Mouse (Mus musculus) ES-E14 (cell line): ENCODE measurements around the gene Arap1. TPM values are rescaled to one million over a fixed set of nuclear protein-coding genes. Genes with fewer than 3 reads are reported as not detected.

Experiments used
- DNase-seq: peaks from one replicate; pipeline ENCODE4 v3.0.0-alpha.2; 2013; ENCODE audit warnings: low read depth, low spot score
- H3K27ac ChIP-seq: 2 replicates; pipeline ENCODE4 v1.5.1; 2012; ENCODE audit warnings: low read depth, mild to moderate bottlenecking, low read length, moderate library complexity, mixed read lengths; ENCODE audit not compliant: poor library complexity, insufficient read depth, severe bottlenecking
- H3K36me3 ChIP-seq: 2 replicates; pipeline ENCODE4 v1.6.1; 2012; ENCODE audit warnings: mild to moderate bottlenecking, low read length, moderate library complexity, mixed read lengths; ENCODE audit not compliant: control insufficient read depth, poor library complexity, insufficient read depth, severe bottlenecking
- H3K4me1 ChIP-seq, 2 experiments: fragments of 150-350 bp in 1 of 2; sonication (generic) in 1 of 2; 2 replicates each; pipeline ENCODE4 v1.6.1; 2012; ENCODE audit warnings: low read length in 2 of 2, mild to moderate bottlenecking in 1 of 2, mixed read lengths in 1 of 2; ENCODE audit not compliant: control insufficient read depth in 2 of 2, insufficient read depth in 2 of 2, poor library complexity in 1 of 2
- H3K4me3 ChIP-seq, 2 experiments: fragments of 150-350 bp in 1 of 2; sonication (generic) in 1 of 2; 2 replicates each; pipeline ENCODE4 v1.5.1; 2012; ENCODE audit warnings: low read length in 2 of 2, low read depth in 1 of 2, mild to moderate bottlenecking in 1 of 2, mixed read lengths in 1 of 2; ENCODE audit not compliant: insufficient read depth in 1 of 2, poor library complexity in 1 of 2, severe bottlenecking in 1 of 2
- H3K9ac ChIP-seq: 2 replicates; pipeline ENCODE4 v1.6.1; 2012; ENCODE audit warnings: low read depth, mild to moderate bottlenecking, low read length, mixed read lengths; ENCODE audit not compliant: poor library complexity, insufficient read depth, severe bottlenecking
- H3K9me3 ChIP-seq: fragments of 150-350 bp; sonication (generic); 2 replicates; pipeline ENCODE4 v1.6.1; 2012; ENCODE audit warnings: low read depth, mild to moderate bottlenecking, low read length; ENCODE audit not compliant: control insufficient read depth, insufficient read depth
- CHD2 ChIP-seq: IDR thresholded peaks from 2 replicates; pipeline ENCODE4 v1.6.1; 2014; ENCODE audit warnings: mild to moderate bottlenecking, low read depth, low read length, inconsistent platforms
- HCFC1 ChIP-seq: IDR thresholded peaks from 2 replicates; pipeline ENCODE4 v1.6.1; 2012; ENCODE audit warnings: low read length, inconsistent platforms, borderline replicate concordance; ENCODE audit not compliant: insufficient read depth
- MAFK ChIP-seq: IDR thresholded peaks from 2 replicates; pipeline ENCODE4 v1.6.1; 2014; ENCODE audit warnings: mild to moderate bottlenecking, low read depth, low read length, inconsistent platforms; ENCODE audit not compliant: insufficient read depth
- ZC3H11A ChIP-seq: IDR thresholded peaks from 2 replicates; pipeline ENCODE4 v1.6.1; 2012; ENCODE audit warnings: low read depth, mild to moderate bottlenecking, inconsistent platforms, low read length, borderline replicate concordance
- ZNF384 ChIP-seq: IDR thresholded peaks from 2 replicates; pipeline ENCODE4 v1.6.1; 2012; ENCODE audit warnings: low read depth, low read length, inconsistent platforms
- in situ Hi-C, 2 experiments: fragments of 600-800 bp; cut with MboI; formaldehyde crosslinking; loops; one replicate each; pipeline ENCODE4 v1.15.1; 2025; ENCODE audit warnings: low sequenced_read_pairs in 2 of 2, inconsistent platforms in 1 of 2; ENCODE audit not compliant: unreplicated experiment in 2 of 2
- total RNA-seq: library from RNA; depleted of rRNA; stranded (reverse); fragments of 300-350 nt; gene quantifications from 2 replicates; pipeline ENCODE4 v1.2.3, GENCODE M21; 2012

Gene Arap1
- total RNA-seq, 1 experiment: 32.2 TPM

DNA sequence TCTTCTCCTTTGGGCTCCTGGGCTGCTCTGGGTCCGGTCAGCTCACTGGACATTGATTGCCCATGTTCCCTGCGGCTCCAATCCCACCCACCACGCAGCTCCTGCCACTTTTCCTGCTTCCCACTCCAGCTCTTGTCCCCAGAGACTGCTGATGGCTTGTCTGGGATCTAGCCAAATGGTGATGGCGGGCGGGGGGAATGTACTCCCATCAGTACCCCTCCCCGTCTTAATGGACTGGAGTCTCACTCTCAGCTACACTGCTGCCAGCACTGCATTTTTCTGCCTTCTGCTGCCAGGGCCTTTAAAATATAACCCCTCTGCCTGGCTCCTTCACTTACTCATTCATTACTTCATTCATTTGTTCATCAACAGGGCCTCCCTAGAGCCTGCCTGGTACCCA lies 76.1 kb downstream of the Arap1 start:
- Histone ChIP-seq H3K36me3 (no peaks in the 10 kb centered on the region), H3K9me3 (no peaks in the 10 kb centered on the region), H3K4me1 (peaks cover 0 to 1% of the 10 kb centered on the region in 2 experiments; a peak in 1 of 4 replicates), H3K9ac (no peak overlapping the region), H3K27ac (no peak overlapping the region), H3K4me3 (no peak overlapping the region)
- TF ChIP-seq HCFC1 (no peak), CHD2 (no peak), ZC3H11A (no peak), ZNF384 (no peak)
- in situ Hi-C loops: no loop called here
- no peak for DNase-seq

DNA sequence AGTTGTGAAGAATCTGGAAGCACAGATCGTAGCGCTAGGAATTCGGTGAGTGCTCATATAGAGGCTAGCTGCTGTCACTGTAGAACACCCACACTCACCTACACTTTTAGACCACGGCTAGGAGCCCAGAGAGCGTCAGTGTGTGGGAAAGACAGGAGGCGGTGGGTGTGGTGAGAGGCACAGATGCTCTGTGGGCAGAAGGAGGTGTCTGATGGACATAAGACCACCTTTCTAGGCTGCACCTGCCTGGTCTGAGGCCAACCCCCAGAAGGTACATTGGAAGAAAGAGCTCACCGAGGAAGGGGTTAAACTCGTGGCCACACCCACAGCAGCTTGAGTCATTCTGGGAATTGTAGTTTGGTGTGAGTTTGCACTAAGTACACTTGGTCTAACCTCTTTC lies 78.8 kb downstream of the Arap1 start:
- DNase-seq: no peak
- no peak overlapping the region for H3K9ac ChIP-seq
- H3K27ac ChIP-seq: no peak overlapping the region
- no peak overlapping the region for H3K4me3 ChIP-seq
- TF ChIP-seq HCFC1 (peak; percentile 89), MAFK (no peak)
- in situ Hi-C loops: no loop called here
- no peaks in the 10 kb centered on the region for H3K36me3 ChIP-seq
- no peaks in the 10 kb centered on the region for H3K9me3 ChIP-seq
- H3K4me1 ChIP-seq: no peaks in the 10 kb centered on the region

DNA sequence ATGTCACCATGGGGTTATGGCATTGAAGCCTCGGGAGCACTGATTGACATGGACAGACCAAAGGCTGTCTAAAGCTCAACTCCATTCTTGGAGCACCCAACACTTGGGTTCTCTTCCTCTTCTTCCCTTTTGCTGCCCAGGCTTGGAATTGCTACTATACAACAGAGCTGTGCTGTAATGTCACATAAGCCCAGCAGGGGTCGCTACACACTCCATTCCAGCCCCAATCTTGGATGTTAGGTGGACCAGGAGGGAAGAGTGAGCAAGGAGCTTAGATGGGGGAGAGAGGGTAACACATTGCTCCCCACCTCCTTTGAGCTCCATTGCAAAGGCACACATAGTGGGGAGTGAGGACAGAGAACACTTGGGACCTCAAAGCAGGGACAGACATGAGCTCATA lies 79.9 kb downstream of the Arap1 start:
- in situ Hi-C loops: no loop called here
- TF ChIP-seq CHD2 (no peak), ZC3H11A (0 out of 2 replicates have a peak, but pooled peaks have one; percentile 46)
- no peaks in the 10 kb centered on the region for H3K9me3 ChIP-seq
- no peak overlapping the region for H3K4me3 ChIP-seq
- no peaks in the 10 kb centered on the region for H3K4me1 ChIP-seq
- no peaks in the 10 kb centered on the region for H3K36me3 ChIP-seq
- H3K9ac ChIP-seq: no peak overlapping the region
- no peak overlapping the region for H3K27ac ChIP-seq
- DNase-seq: peak; percentile 57

DNA sequence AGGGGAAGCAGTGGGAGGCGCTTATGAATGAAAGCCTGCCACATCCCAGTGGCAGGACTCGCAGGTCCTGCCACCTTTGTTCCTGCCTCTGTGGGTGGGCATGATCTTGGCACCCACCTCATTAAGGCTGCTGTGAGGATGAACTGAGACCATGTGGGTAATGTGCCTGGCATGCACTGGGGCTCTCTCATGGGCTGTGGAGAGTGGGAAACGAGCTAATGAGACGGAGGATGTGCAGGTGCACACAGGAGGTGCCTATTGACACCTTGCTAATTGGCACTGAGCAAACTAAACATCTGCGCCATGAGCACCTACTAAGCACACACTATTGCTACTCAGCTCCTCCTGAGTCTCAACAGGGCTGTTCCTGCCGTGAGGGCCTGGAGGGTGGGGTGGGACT lies 87.2 kb downstream of the Arap1 start:
- H3K4me1 ChIP-seq: no peaks in the 10 kb centered on the region; a peak in 1 of 4 replicates
- no peak overlapping the region for H3K9ac ChIP-seq
- no peaks in the 10 kb centered on the region for H3K9me3 ChIP-seq
- H3K36me3 ChIP-seq: no peaks in the 10 kb centered on the region
- no peak for DNase-seq
- TF ChIP-seq MAFK (no peak), ZNF384 (no peak), ZC3H11A (no peak), HCFC1 (no peak), CHD2 (no peak)
- in situ Hi-C loops: no loop called here
- no peak overlapping the region for H3K27ac ChIP-seq
- H3K4me3 ChIP-seq: no peak overlapping the region

DNA sequence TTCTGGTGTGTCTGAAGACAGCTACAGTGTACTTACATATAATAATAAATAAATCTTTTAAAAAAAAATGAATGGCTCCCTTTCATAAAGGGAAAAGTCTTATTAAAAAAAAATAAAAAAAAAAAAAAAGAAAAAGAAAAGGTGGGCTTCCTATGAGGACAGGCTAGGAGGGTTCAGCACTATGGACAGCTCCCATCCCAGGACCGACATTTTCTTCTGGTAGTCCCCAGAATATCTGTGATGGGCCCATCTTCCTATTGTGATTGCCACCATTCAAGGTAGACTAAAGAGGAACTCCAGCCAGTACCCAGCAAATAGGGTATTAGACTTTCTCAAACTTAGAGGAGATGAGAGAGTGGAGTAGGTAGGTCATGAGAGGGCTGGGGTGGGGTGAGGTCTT lies 90.0 kb downstream of the Arap1 start:
- Histone ChIP-seq H3K27ac (no peak overlapping the region), H3K4me1 (no peaks in the 10 kb centered on the region; a peak in 1 of 4 replicates), H3K9ac (no peak overlapping the region), H3K36me3 (no peaks in the 10 kb centered on the region), H3K9me3 (no peaks in the 10 kb centered on the region), H3K4me3 (no peak overlapping the region)
- peak; percentile 36 for DNase-seq
- in situ Hi-C loops: no loop called here
- TF ChIP-seq MAFK (no peak), ZNF384 (peak; percentile 92)
